Mouse (Mus musculus): ENCODE results near the gene Itpkc. TPM values are rescaled to one million over a fixed set of nuclear protein-coding genes. Genes with fewer than 3 reads are reported as not detected.

Itpkc gene
- polyA plus RNA-seq, 1 experiment, result 3.0 TPM

GRCm38 (mm10) chr7:27161744-27162143 is 66.7 kb downstream of the Itpkc start:
- Histone ChIP-seq H3K36me3 (replicated peaks; ENCODE audit: low read length) (peaks cover 85% of the 10 kb centered on the region), H3K4me1 (peaks cover 84% of the 10 kb centered on the region), H3K4me3 (replicated peaks) (no peak overlapping the region), H3K9me3 (no peaks in the 10 kb centered on the region), H3K27me3 (replicated peaks) (no peaks in the 10 kb centered on the region)
- TF ChIP-seq GATA1 (IDR thresholded peaks at IDR 0.05; ENCODE audit: borderline replicate concordance, low read length) (no peak), FLI1 (IDR thresholded peaks at IDR 0.05; ENCODE audit: low read length) (no peak)

DNA sequence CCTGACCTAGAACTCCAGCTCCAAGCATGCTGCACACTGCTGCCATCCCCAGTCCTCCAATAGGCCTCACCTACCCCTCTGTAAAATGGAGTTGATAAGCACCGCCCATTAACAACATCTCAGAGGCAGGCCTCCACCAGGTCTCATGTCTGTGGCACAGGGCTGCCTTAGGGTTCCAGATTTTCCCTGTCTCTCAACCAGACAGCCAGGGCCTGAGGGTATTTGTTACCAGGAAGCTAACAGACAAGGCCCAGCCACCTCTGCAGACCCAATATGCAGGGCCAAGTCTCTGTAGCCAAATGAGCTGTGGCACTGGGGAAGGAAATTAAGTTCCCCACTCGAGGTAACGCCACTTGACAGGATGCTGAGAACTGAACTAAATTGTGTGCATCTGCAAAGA is 67.5 kb downstream of the Itpkc start:
- Histone ChIP-seq H3K27me3 (replicated peaks) (no peaks in the 10 kb centered on the region), H3K4me3 (replicated peaks) (peak overlapping the region; percentile 1), H3K9me3 (no peaks in the 10 kb centered on the region), H3K4me1 (peaks cover 84% of the 10 kb centered on the region), H3K36me3 (replicated peaks; ENCODE audit: low read length) (peaks cover 92% of the 10 kb centered on the region)
- TF ChIP-seq GATA1 (IDR thresholded peaks at IDR 0.05; ENCODE audit: borderline replicate concordance, low read length) (no peak), FLI1 (IDR thresholded peaks at IDR 0.05; ENCODE audit: low read length) (no peak)

GRCm38 (mm10) chr7:27159882-27160281 is 68.6 kb downstream of the Itpkc start:
- Histone ChIP-seq H3K9me3 (no peaks in the 10 kb centered on the region), H3K27me3 (replicated peaks) (no peaks in the 10 kb centered on the region), H3K4me1 (peaks cover 74% of the 10 kb centered on the region), H3K4me3 (replicated peaks) (peak overlapping the region; percentile 76), H3K36me3 (replicated peaks; ENCODE audit: low read length) (peaks cover 96% of the 10 kb centered on the region)
- TF ChIP-seq FLI1 (IDR thresholded peaks at IDR 0.05; ENCODE audit: low read length) (peak; percentile 26; the same call in 1 of the 2 replicates), GATA1 (IDR thresholded peaks at IDR 0.05; ENCODE audit: borderline replicate concordance, low read length) (no peak)

- H3K9me3 ChIP-seq, result no peaks in the 10 kb centered on the region
- H3K4me1 ChIP-seq, result peaks cover 68% of the 10 kb centered on the region
- peaks cover 90% of the 10 kb centered on the region for H3K36me3 ChIP-seq (replicated peaks; ENCODE audit: low read length)
- no peaks in the 10 kb centered on the region for H3K27me3 ChIP-seq (replicated peaks)
- no peak overlapping the region for H3K4me3 ChIP-seq (replicated peaks)
- TF ChIP-seq FLI1 (IDR thresholded peaks at IDR 0.05; ENCODE audit: low read length) (no peak), GATA1 (IDR thresholded peaks at IDR 0.05; ENCODE audit: borderline replicate concordance, low read length) (no peak)
Observed at GRCm38 (mm10) chr7:27159256-27159655, 69.2 kb downstream of the Itpkc start.

- Histone ChIP-seq H3K4me1 (peaks cover 57% of the 10 kb centered on the region), H3K9me3 (no peaks in the 10 kb centered on the region), H3K36me3 (replicated peaks; ENCODE audit: low read length) (peaks cover 79% of the 10 kb centered on the region), H3K27me3 (replicated peaks) (peaks cover 3% of the 10 kb centered on the region), H3K4me3 (replicated peaks) (no peak overlapping the region)
- no peak for TF ChIP-seq GATA1 (IDR thresholded peaks at IDR 0.05; ENCODE audit: borderline replicate concordance, low read length)
- TF ChIP-seq FLI1 (IDR thresholded peaks at IDR 0.05; ENCODE audit: low read length), result no peak
Observed at GRCm38 (mm10) chr7:27158171-27158570, 70.3 kb downstream of the Itpkc start.

Other genes starting within 250 kb of the Itpkc start
- gene Cyp2a12, start 199.6 kb downstream of the Itpkc start, polyA plus RNA-seq (2012; ENCODE audit: insufficient read depth, low replicate concordance), result not detected in 2 replicates
- not detected in 2 replicates for gene Cyp2f2, start 108.8 kb downstream of the Itpkc start, polyA plus RNA-seq (2012; ENCODE audit: insufficient read depth, low replicate concordance)
- gene Cyp2t4, start 74.9 kb downstream of the Itpkc start, polyA plus RNA-seq (2012; ENCODE audit: insufficient read depth, low replicate concordance), result not detected in 2 replicates
- gene Egln2, start 61.9 kb downstream of the Itpkc start, polyA plus RNA-seq (2012; ENCODE audit: insufficient read depth, low replicate concordance), result 75.2 and 107 TPM in 2 replicates
- 400 and 700 TPM in 2 replicates for gene Rab4b, start 49.8 kb downstream of the Itpkc start, polyA plus RNA-seq (2012; ENCODE audit: insufficient read depth, low replicate concordance)
- gene Gm21983, start 47.6 kb downstream of the Itpkc start, polyA plus RNA-seq (2012; ENCODE audit: insufficient read depth, low replicate concordance), result not detected in 2 replicates
- gene Mia, start 47.5 kb downstream of the Itpkc start, polyA plus RNA-seq (2012; ENCODE audit: insufficient read depth, low replicate concordance), result not detected in 2 replicates
- gene BC024978, start 32.9 kb downstream of the Itpkc start, polyA plus RNA-seq (2012; ENCODE audit: insufficient read depth, low replicate concordance), result 1.0 and 2.3 TPM in 2 replicates
- 467 and 2,125 TPM in 2 replicates for gene Snrpa, start 32.4 kb downstream of the Itpkc start, polyA plus RNA-seq (2012; ENCODE audit: insufficient read depth, low replicate concordance)
- gene Coq8b, start 4.4 kb upstream of the Itpkc start, polyA plus RNA-seq (2012; ENCODE audit: insufficient read depth, low replicate concordance), result 45.5 and 46.3 TPM in 2 replicates
- 2.0 and 2.4 TPM in 2 replicates for gene Numbl, start 29.8 kb upstream of the Itpkc start, polyA plus RNA-seq (2012; ENCODE audit: insufficient read depth, low replicate concordance)
- 0.28 TPM in 1 of 2 replicates, not detected in the other for gene Ltbp4, start 109.0 kb upstream of the Itpkc start, polyA plus RNA-seq (2012; ENCODE audit: insufficient read depth, low replicate concordance)
- gene Shkbp1, start 127.4 kb upstream of the Itpkc start, polyA plus RNA-seq (2012; ENCODE audit: insufficient read depth, low replicate concordance), result 214 and 344 TPM in 2 replicates
- 1.4 and 7.6 TPM in 2 replicates for gene Gm20479, start 128.8 kb upstream of the Itpkc start, polyA plus RNA-seq (2012; ENCODE audit: insufficient read depth, low replicate concordance)
- gene Sptbn4, start 219.0 kb upstream of the Itpkc start, polyA plus RNA-seq (2012; ENCODE audit: insufficient read depth, low replicate concordance), result 0.27 and 0.45 TPM in 2 replicates
- 330 and 332 TPM in 2 replicates for gene Blvrb, start 219.3 kb upstream of the Itpkc start, polyA plus RNA-seq (2012; ENCODE audit: insufficient read depth, low replicate concordance)
- gene Sertad3, start 245.1 kb upstream of the Itpkc start, polyA plus RNA-seq (2012; ENCODE audit: insufficient read depth, low replicate concordance), result 28.2 and 88.9 TPM in 2 replicates

Data from megakaryocyte, embryonic 14.5 days (primary cell).